Mouse (Mus musculus) NIH3T3 (cell line): ENCODE data around the gene Bpifa3.
"Not testable (repeated sequence)": the region's sequence is repeated elsewhere in the genome, so short reads cannot be mapped to it uniquely, and the experiment has no call there.

Source experiments
- DNase-seq: peaks from one replicate; pipeline ENCODE4 v3.0.0-alpha.2; 2012; ENCODE audit warnings: low read depth

Gene Bpifa3

GRCm38 (mm10) chr2:154130120-154130519, at the start of gene Bpifa3:
Gene Bpifa3 (plus strand): TSS chr2:154130336.
- no peak for DNase-seq

GRCm38 (mm10) chr2:154097734-154098133, 32.4 kb upstream of the Bpifa3 start:
- peak; percentile 16 for DNase-seq

GRCm38 (mm10) chr2:154117381-154117780, 12.8 kb upstream of the Bpifa3 start:
- no peak for DNase-seq

GRCm38 (mm10) chr2:154142580-154142979, 12.4 kb downstream of the Bpifa3 start, which contains the start of gene Bpifa1:
Gene Bpifa1 (plus strand): TSS chr2:154142880.
- DNase-seq: no peak

GRCm38 (mm10) chr2:154143735-154144134, 13.6 kb downstream of the Bpifa3 start:
- no peak for DNase-seq

GRCm38 (mm10) chr2:154147496-154147895, 17.4 kb downstream of the Bpifa3 start:
- no peak for DNase-seq

GRCm38 (mm10) chr2:154158433-154158832, 28.3 kb downstream of the Bpifa3 start:
- peak; percentile 69 for DNase-seq

- DNase-seq: no peak
These were observed 32.2 kb downstream of the Bpifa3 start, which contains the start of gene Bpifa5 for GRCm38 (mm10) chr2:154162307-154162706. Gene Bpifa5 (plus strand): TSS chr2:154162607.

GRCm38 (mm10) chr2:154163306-154163705, 33.2 kb downstream of the Bpifa3 start:
- no peak for DNase-seq

- DNase-seq: no peak
These were observed 39.0 kb downstream of the Bpifa3 start for GRCm38 (mm10) chr2:154169172-154169571.

- no peak for DNase-seq
These were observed 41.5 kb downstream of the Bpifa3 start for GRCm38 (mm10) chr2:154171621-154172020.

- peak; percentile 69 for DNase-seq
These were observed 43.2 kb downstream of the Bpifa3 start for GRCm38 (mm10) chr2:154173313-154173712.

GRCm38 (mm10) chr2:154181900-154182299, 51.8 kb downstream of the Bpifa3 start:
- DNase-seq: not testable (repeated sequence)

- peak; percentile 62 for DNase-seq
These were observed 52.9 kb downstream of the Bpifa3 start for GRCm38 (mm10) chr2:154183061-154183460.

GRCm38 (mm10) chr2:154185319-154185718, 55.2 kb downstream of the Bpifa3 start:
- DNase-seq: peak; percentile 41

GRCm38 (mm10) chr2:154185748-154186147, 55.6 kb downstream of the Bpifa3 start:
- DNase-seq: peak; percentile 42

GRCm38 (mm10) chr2:154187468-154187867, 57.3 kb downstream of the Bpifa3 start:
- DNase-seq: peak; percentile 56
